22 mouse cellular contexts compared by ENCODE assay signal in genomic region chr6:52433234-52433633, GRCm38 (mm10).
"Had no signal": no experiment of that assay in that cellular context is flagged by ENCODE, and none has a peak within 500 bp of the region (broad histone marks: within the 10 kb centered on the region; RNA-seq: fewer than 3 reads in every experiment).

No protein-coding gene starts in this region.

- H3K27ac ChIP-seq: gastrocnemius, adult 2 months; heart, adult 2 months; heart, embryonic 13.5 days; heart, embryonic 15.5 days; hindbrain, embryonic 10.5 days; hindbrain, embryonic 12.5 days; hindbrain, embryonic 14.5 days; intestine, embryonic 15.5 days; kidney, postnatal 0 days; layer of hippocampus, adult 2 months; left cerebral cortex, adult 2 months; limb, embryonic 10.5 days; limb, embryonic 12.5 days; liver, embryonic 13.5 days; liver, embryonic 15.5 days had no signal

- H3K4me3 ChIP-seq: gastrocnemius, adult 2 months; heart, adult 2 months; heart, embryonic 13.5 days; heart, embryonic 15.5 days; hindbrain, embryonic 10.5 days; hindbrain, embryonic 12.5 days; intestine, embryonic 15.5 days; layer of hippocampus, adult 2 months; left cerebral cortex, adult 2 months; limb, embryonic 10.5 days; limb, embryonic 12.5 days; liver, embryonic 13.5 days; liver, embryonic 15.5 days had no signal

- DNase-seq: gastrocnemius, adult 2 months; gastrocnemius, postnatal 10 days; gastrocnemius, postnatal 25 days; heart, adult 2 months; heart, postnatal 14 days; heart, postnatal 4 days; kidney, postnatal 14 days; liver; liver, embryonic 13.5 days; liver, postnatal 0 days had no signal

- H3K4me1 ChIP-seq: hindbrain, embryonic 10.5 days; hindbrain, embryonic 12.5 days; liver, embryonic 13.5 days; liver, embryonic 15.5 days had no signal

- H3K27me3 ChIP-seq: heart, embryonic 13.5 days; heart, embryonic 15.5 days; hindbrain, embryonic 12.5 days; intestine, embryonic 15.5 days; limb, embryonic 12.5 days; liver, embryonic 13.5 days; liver, embryonic 15.5 days had no signal

- H3K36me3 ChIP-seq: heart, embryonic 13.5 days; heart, embryonic 15.5 days; hindbrain, embryonic 10.5 days; hindbrain, embryonic 12.5 days; intestine, embryonic 15.5 days; limb, embryonic 10.5 days; limb, embryonic 12.5 days; liver, embryonic 13.5 days; liver, embryonic 15.5 days had no signal
